Mouse (Mus musculus) MEL (cell line): ENCODE results near the gene Grik5.

Experiments used
- CTCF ChIP-seq, 3 experiments: IDR thresholded peaks in 2 of 3; conservative IDR thresholded peaks in 1 of 3; 2 replicates each; pipeline ENCODE4 v1.5.1; 2011 to 2012; ENCODE audit warnings: low read length in 3 of 3, low read depth in 2 of 3, mild to moderate bottlenecking in 2 of 3, improper control_type of control experiment in 1 of 3, inconsistent platforms in 1 of 3, mixed read lengths in 1 of 3, moderate library complexity in 1 of 3; ENCODE audit not compliant: control insufficient read depth in 1 of 3, insufficient read depth in 1 of 3, poor library complexity in 1 of 3, severe bottlenecking in 1 of 3
- GABPA ChIP-seq: IDR thresholded peaks from 2 replicates; pipeline ENCODE4 v1.6.1; 2012; ENCODE audit warnings: low read depth, mild to moderate bottlenecking, inconsistent platforms, low read length, improper control_type of control experiment, moderate library complexity
- HCFC1 ChIP-seq: IDR thresholded peaks from 2 replicates; pipeline ENCODE4 v1.6.1; 2012; ENCODE audit warnings: low read depth, mild to moderate bottlenecking, inconsistent platforms, low read length, improper control_type of control experiment, moderate library complexity
- MAX ChIP-seq: IDR thresholded peaks from 2 replicates; pipeline ENCODE4 v1.6.1; 2011; ENCODE audit warnings: low read length, improper control_type of control experiment
- NRF1 ChIP-seq: IDR thresholded peaks from 2 replicates; pipeline ENCODE4 v1.6.1; 2014; ENCODE audit warnings: low read depth, mild to moderate bottlenecking, inconsistent platforms, low read length, improper control_type of control experiment, moderate library complexity; ENCODE audit not compliant: poor library complexity, insufficient read depth, severe bottlenecking
- POLR2A ChIP-seq, 2 experiments: IDR thresholded peaks; 2 replicates each; pipeline ENCODE4 v1.6.1; 2011 to 2012; ENCODE audit warnings: low read length in 2 of 2, mild to moderate bottlenecking in 2 of 2, control low read depth in 1 of 2, improper control_type of control experiment in 1 of 2, low read depth in 1 of 2, moderate library complexity in 1 of 2; ENCODE audit not compliant: control insufficient read depth in 1 of 2, insufficient read depth in 1 of 2, poor library complexity in 1 of 2
- POLR2AphosphoS5 ChIP-seq: IDR thresholded peaks from 2 replicates; pipeline ENCODE4 v1.6.1; 2012; ENCODE audit warnings: low read depth, borderline replicate concordance, mild to moderate bottlenecking, inconsistent platforms, low read length, moderate library complexity, mixed read lengths
- RCOR1 ChIP-seq: IDR thresholded peaks from 2 replicates; pipeline ENCODE4 v1.6.1; 2012; ENCODE audit warnings: low read depth, mild to moderate bottlenecking, inconsistent platforms, low read length, improper control_type of control experiment
- SIN3A ChIP-seq: IDR thresholded peaks from 2 replicates; pipeline ENCODE4 v1.6.1; 2012; ENCODE audit warnings: low read length, improper control_type of control experiment, inconsistent platforms

- TF ChIP-seq POLR2AphosphoS5 (no peak), MAX (no peak), SIN3A (no peak), CTCF (IDR thresholded peaks at IDR 0.05 in 2 of 3, conservative IDR thresholded peaks at IDR 0.05 in 1 of 3; ENCODE audit: control insufficient read depth in 1 of 3, insufficient read depth in 1 of 3, low read depth in 2 of 3, low read length in 3 of 3, poor library complexity in 1 of 3, severe bottlenecking in 1 of 3) (no peak), HCFC1 (no peak), NRF1 (no peak), POLR2A (IDR thresholded peaks at IDR 0.05; ENCODE audit: control insufficient read depth in 1 of 2, insufficient read depth in 1 of 2, low read depth in 1 of 2, low read length in 2 of 2, poor library complexity in 1 of 2) (no peak), RCOR1 (no peak), GABPA (no peak)
Measured at GRCm38 (mm10) chr7:25031528-25031927, 40.6 kb downstream of the Grik5 start.
